Mouse (Mus musculus) thymus, postnatal 36 days (tissue): ENCODE data around the gene Esp22.
"Not testable (repeated sequence)": the region's sequence is repeated elsewhere in the genome, so short reads cannot be mapped to it uniquely, and the experiment has no call there.

Experiments
- DNase-seq, 2 experiments: peaks; one replicate each; pipeline ENCODE4 v3.0.0; 2022; ENCODE audit warnings: mixed read lengths in 2 of 2

Gene Esp22

GRCm38 (mm10) chr17:39095034-39095433, at the start of gene Esp22:
Gene Esp22 (plus strand): TSS chr17:39095334.
- no peak for DNase-seq

- DNase-seq = no peak
Measured at GRCm38 (mm10) chr17:39063641-39064040, 31.5 kb upstream of the Esp22 start.

GRCm38 (mm10) chr17:39076937-39077336, 18.2 kb upstream of the Esp22 start, which contains the start of gene Esp23:
Gene Esp23 (minus strand): TSS chr17:39077037.
- no peak for DNase-seq

GRCm38 (mm10) chr17:39107126-39107525, 12.0 kb downstream of the Esp22 start:
- DNase-seq = not testable (repeated sequence)

- not testable (repeated sequence) for DNase-seq
Measured at GRCm38 (mm10) chr17:39129156-39129555, 34.0 kb downstream of the Esp22 start.
